8 mouse cellular contexts compared by ENCODE assay signal in the genomic region with DNA sequence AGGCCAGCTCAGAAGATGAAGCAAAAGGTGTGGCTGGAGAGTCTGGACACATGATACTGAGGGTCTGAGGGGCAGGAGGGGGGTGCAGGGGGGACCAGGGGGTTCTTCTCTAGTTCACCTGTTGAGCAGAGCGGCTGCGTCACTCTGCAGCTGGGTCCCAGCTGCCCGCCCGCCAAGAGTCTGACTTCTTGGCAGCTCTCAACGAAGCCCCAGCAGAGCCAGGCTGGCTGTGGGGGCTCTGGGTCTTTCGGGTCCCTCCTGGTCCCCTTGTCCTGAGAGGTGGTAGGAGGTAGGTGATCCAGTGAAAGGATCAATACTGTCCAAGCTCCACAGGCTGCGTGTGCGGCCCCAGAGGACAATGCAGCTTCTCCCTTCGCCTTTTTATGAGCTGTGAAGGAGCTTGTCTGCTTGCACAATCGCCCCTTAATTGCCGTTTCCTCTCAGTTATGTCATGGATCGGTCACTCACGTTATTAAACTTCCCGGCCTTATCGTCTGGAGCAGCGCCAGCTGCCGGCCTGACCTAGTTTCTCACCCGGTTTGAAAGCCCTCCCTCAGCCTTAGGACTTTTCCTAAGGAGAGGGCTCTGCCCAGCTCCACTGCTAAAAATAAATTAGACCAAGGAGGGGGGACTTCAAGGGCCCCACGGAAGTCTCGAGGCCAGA.
DNase-seq lines count a peak whose midpoint lies in the region; ATAC-seq and TF ChIP-seq lines count a peak whose summit lies in the region.

No protein-coding gene starts in this region.

- H3K9ac ChIP-seq in hindbrain, postnatal 0 days (replicated peaks; ENCODE audit: low read length) = 0 out of 2 replicates have a peak overlapping the region, but pooled peaks have one; percentile 7
- H3K9ac ChIP-seq in liver, embryonic 11.5 days (ENCODE audit: low read depth, low read length) = no peak overlapping the region
- no peak overlapping the region for H3K9ac ChIP-seq in neural tube, embryonic 12.5 days

- H3K9me3 ChIP-seq in hindbrain, postnatal 0 days (ENCODE audit: low read length) = no peaks in the 10 kb centered on the region
- H3K9me3 ChIP-seq in liver, embryonic 11.5 days (ENCODE audit: control insufficient read depth, low read length) = no peaks in the 10 kb centered on the region
- H3K9me3 ChIP-seq in neural tube, embryonic 12.5 days = no peaks in the 10 kb centered on the region

- DNase-seq in 3T3-L1 (ENCODE audit: low read depth, low spot score) = peak; percentile 75
- peak; percentile 90 for DNase-seq in adrenal gland, postnatal 10 days
- peak; percentile 63 for DNase-seq in gastrocnemius, postnatal 25 days
- peak; percentile 78 for DNase-seq in hindbrain, postnatal 0 days (ENCODE audit: low spot score)
- DNase-seq in liver, embryonic 11.5 days (ENCODE audit: low spot score) = no peak
- DNase-seq in thymus, postnatal 36 days = no peak

- no peak overlapping the region for H3K4me3 ChIP-seq in hindbrain, postnatal 0 days (ENCODE audit: low read length)
- no peak overlapping the region for H3K4me3 ChIP-seq in liver, embryonic 11.5 days (ENCODE audit: low read depth, low read length)
- H3K4me3 ChIP-seq in neural tube, embryonic 12.5 days = no peak overlapping the region

- peak; percentile 34 for TF ChIP-seq CTCF in hindbrain, postnatal 0 days (IDR thresholded peaks at IDR 0.05; ENCODE audit: low read depth)

- no peaks in the 10 kb centered on the region for H3K36me3 ChIP-seq in hindbrain, postnatal 0 days (ENCODE audit: insufficient read depth, low read length)
- no peaks in the 10 kb centered on the region for H3K36me3 ChIP-seq in liver, embryonic 11.5 days (ENCODE audit: control insufficient read depth, insufficient read depth, low read length)
- H3K36me3 ChIP-seq in neural tube, embryonic 12.5 days = no peaks in the 10 kb centered on the region

- no peaks in the 10 kb centered on the region for H3K27me3 ChIP-seq in hindbrain, postnatal 0 days (ENCODE audit: insufficient read depth, low read length)
- peaks cover 1% of the 10 kb centered on the region for H3K27me3 ChIP-seq in liver, embryonic 11.5 days (replicated peaks; ENCODE audit: control insufficient read depth, insufficient read depth, low read length)
- H3K27me3 ChIP-seq in neural tube, embryonic 12.5 days (replicated peaks) = no peaks in the 10 kb centered on the region

- H3K4me1 ChIP-seq in hindbrain, postnatal 0 days (ENCODE audit: insufficient read depth, low read length) = peaks cover 10% of the 10 kb centered on the region; the same call in 1 of the 2 replicates
- peaks cover 17% of the 10 kb centered on the region for H3K4me1 ChIP-seq in liver, embryonic 11.5 days (replicated peaks; ENCODE audit: control insufficient read depth, insufficient read depth, low read length)
- H3K4me1 ChIP-seq in neural tube, embryonic 12.5 days = peaks cover 11% of the 10 kb centered on the region

- WGBS in hindbrain, postnatal 0 days = 23% methylated on average over 20 of the region's 20 CpGs
- 39% methylated on average over 20 of the region's 20 CpGs for WGBS in liver, embryonic 11.5 days
- 17% methylated on average over 20 of the region's 20 CpGs for WGBS in neural tube, embryonic 12.5 days

- peak overlapping the region; percentile 42; the same call in 1 of the 2 replicates for H3K27ac ChIP-seq in hindbrain, postnatal 0 days
- no peak overlapping the region for H3K27ac ChIP-seq in liver, embryonic 11.5 days (ENCODE audit: low read depth, low read length)
- no peak overlapping the region for H3K27ac ChIP-seq in neural tube, embryonic 12.5 days

- ATAC-seq in hindbrain, postnatal 0 days = peak; percentile 30; the same call in 1 of the 2 replicates
- ATAC-seq in liver, embryonic 11.5 days (replicated peaks; ENCODE audit: low FRiP score) = no peak
- no peak for ATAC-seq in neural tube, embryonic 12.5 days (ENCODE audit: low FRiP score, low read depth)
- ATAC-seq in CD4-positive, CD25-positive, alpha-beta regulatory T cell, adult 4 months = no peak

- no peak overlapping the region for H3K4me2 ChIP-seq in hindbrain, postnatal 0 days (ENCODE audit: low read depth, low read length)
- peak overlapping the region; percentile 20; the same call in 1 of the 2 replicates for H3K4me2 ChIP-seq in liver, embryonic 11.5 days
- H3K4me2 ChIP-seq in neural tube, embryonic 12.5 days (replicated peaks) = peak overlapping the region; percentile 30; the same call in 1 of the 2 replicates

Comparison
In these comparisons a context has a peak if more than half of its experiments do, and no peak if none do; other contexts are left out.
1. DNase-seq: peak in 3T3-L1 (single experiment), adrenal gland, postnatal 10 days (single experiment), gastrocnemius, postnatal 25 days (single experiment) and hindbrain, postnatal 0 days (single experiment); none in liver, embryonic 11.5 days (single experiment) and thymus, postnatal 36 days (0 of 2).